Mouse (Mus musculus) heart, embryonic 16.5 days (tissue): ENCODE data around the gene Inca1. TPM values are rescaled to one million over a fixed set of nuclear protein-coding genes. Genes with fewer than 3 reads are reported as not detected.
A peak's percentile ranks its signal among the peaks of the same experiment; 100 is the strongest.

Experiments
- ATAC-seq: fragments of 200-750 bp; cut with Nextera tagmentation; replicated peaks from 2 replicates; pipeline ENCODE4 v1.8.0; 2017; ENCODE audit warnings: moderate number of reproducible peaks; ENCODE audit not compliant: insufficient read depth, low FRiP score; ENCODE audit errors: extremely low read depth
- H3K27ac ChIP-seq: fragments of 300-500 bp; sonication (generic); 2 replicates; pipeline ENCODE4 v1.5.1; 2014; ENCODE audit warnings: mild to moderate bottlenecking, low read length, control low read depth, moderate library complexity
- H3K27me3 ChIP-seq: fragments of 300-500 bp; sonication (generic); 2 replicates; pipeline ENCODE4 v1.6.1; 2014; ENCODE audit warnings: low read length, mixed read lengths; ENCODE audit not compliant: control insufficient read depth, insufficient read depth
- H3K36me3 ChIP-seq: fragments of 300-500 bp; sonication (generic); 2 replicates; pipeline ENCODE4 v1.6.1; 2014; ENCODE audit not compliant: control insufficient read depth, insufficient read depth
- H3K4me1 ChIP-seq: fragments of 300-500 bp; sonication (generic); 2 replicates; pipeline ENCODE4 v1.6.1; 2014; ENCODE audit warnings: low read length, mixed read lengths; ENCODE audit not compliant: control insufficient read depth, insufficient read depth
- H3K4me2 ChIP-seq: fragments of 300-500 bp; sonication (generic); 2 replicates; pipeline ENCODE4 v1.6.1; 2014; ENCODE audit warnings: low read depth, mild to moderate bottlenecking, control low read depth, low read length
- H3K4me3 ChIP-seq: fragments of 300-500 bp; sonication (generic); 2 replicates; pipeline ENCODE4 v1.5.1; 2014; ENCODE audit warnings: mild to moderate bottlenecking, control low read depth, low read length
- H3K9ac ChIP-seq: fragments of 300-500 bp; sonication (generic); 2 replicates; pipeline ENCODE4 v1.6.1; 2014; ENCODE audit warnings: low read length, control low read depth
- H3K9me3 ChIP-seq: fragments of 300-500 bp; sonication (generic); replicated peaks from 2 replicates; pipeline ENCODE4 v1.6.1; 2016; ENCODE audit warnings: low read length; ENCODE audit not compliant: control insufficient read depth
- WGBS: fragments of 180-500 bp; shearing (Covaris S2); extraction: QIAGEN DNeasy Blood & Tissue Kit; methylation state at CpG from one replicate; pipeline ENCODE4 v1.1.7; 2014; 5-methylcytosine and 5-hydroxymethylcytosine counted together
- polyA plus RNA-seq: library from polyadenylated mRNA; unstranded; fragments of >200 nt; fragmentation: Nextera tagmentation; extraction: Ambion mirVana; gene quantifications from 2 replicates; pipeline ENCODE4 v1.2.1, GENCODE M21; 2015

Inca1 gene
- polyA plus RNA-seq, 1 experiment from 2014 or later, result 1.2 TPM

DNA sequence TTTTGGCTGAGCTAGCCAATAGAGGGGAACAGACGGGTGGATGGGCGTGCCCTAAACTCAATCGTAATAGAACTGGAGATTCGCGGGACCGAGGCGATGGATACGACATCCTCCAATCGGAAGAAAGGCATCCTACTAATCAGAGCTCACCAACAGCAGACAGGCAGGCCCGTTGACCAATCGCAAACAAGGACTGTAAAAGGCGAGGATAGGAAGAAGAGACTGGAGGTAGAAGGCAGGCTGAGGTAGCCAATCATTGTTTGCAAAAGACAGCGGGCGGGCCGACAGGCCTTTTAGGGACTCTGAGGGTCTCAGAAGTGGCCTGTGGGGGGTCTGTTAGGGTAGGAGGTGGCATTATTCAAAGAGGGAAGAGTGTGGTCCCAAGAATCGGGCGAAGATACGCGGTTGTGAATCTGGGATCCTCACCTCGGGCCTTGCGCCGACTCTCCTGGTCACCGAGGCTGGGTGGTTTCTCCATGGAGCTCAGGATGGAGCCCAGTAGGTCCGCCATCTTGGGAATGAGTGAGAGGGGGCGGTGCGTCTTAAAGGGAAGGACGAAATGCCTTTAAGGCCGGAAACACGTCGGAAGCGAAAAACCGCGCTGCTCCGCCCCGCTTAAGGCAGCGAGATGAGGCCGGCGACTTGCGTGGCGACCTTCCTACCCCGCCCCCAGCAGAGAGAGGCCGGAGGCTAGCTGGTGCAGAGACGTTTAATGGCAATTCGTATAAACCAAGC is 31.0 kb downstream of the Inca1 start, which contains the start of gene Spag7:
TSS of gene Spag7 (minus strand) at position 646 of the 735 bp plus-strand sequence.
- H3K9ac ChIP-seq, result peak within 1 kb of the TSS; percentile 86
- WGBS, result under 1% methylated on average over 44 of the region's 44 CpGs
- peak within 1 kb of the TSS; percentile 91 for H3K4me2 ChIP-seq
- H3K9me3 ChIP-seq, result no peaks in the 10 kb centered on the region
- peak; percentile 95 for ATAC-seq
- no peaks in the 10 kb centered on the region for H3K27me3 ChIP-seq
- peak within 1 kb of the TSS; percentile 68 for H3K4me3 ChIP-seq
- H3K36me3 ChIP-seq, result peaks cover 24% of the 10 kb centered on the region
- peaks cover 13% of the 10 kb centered on the region for H3K4me1 ChIP-seq
- H3K27ac ChIP-seq, result peak within 1 kb of the TSS; percentile 97

GRCm38 (mm10) chr11:70668335-70668770 is 31.6 kb downstream of the Inca1 start:
- no peaks in the 10 kb centered on the region for H3K27me3 ChIP-seq
- no peaks in the 10 kb centered on the region for H3K9me3 ChIP-seq
- WGBS, result 2% methylated on average over 15 of the region's 15 CpGs
- H3K4me3 ChIP-seq, result peak overlapping the region; percentile 68
- peaks cover 25% of the 10 kb centered on the region for H3K36me3 ChIP-seq
- peak overlapping the region; percentile 91 for H3K4me2 ChIP-seq
- H3K4me1 ChIP-seq, result peaks cover 13% of the 10 kb centered on the region
- H3K27ac ChIP-seq, result peak overlapping the region; percentile 89
- H3K9ac ChIP-seq, result peak overlapping the region; percentile 78
- ATAC-seq, result peak; percentile 18

- peak overlapping the region; percentile 89 for H3K27ac ChIP-seq
- H3K36me3 ChIP-seq, result peaks cover 32% of the 10 kb centered on the region
- no peaks in the 10 kb centered on the region for H3K9me3 ChIP-seq
- H3K27me3 ChIP-seq, result no peaks in the 10 kb centered on the region
- peak overlapping the region; percentile 91 for H3K4me2 ChIP-seq
- peak overlapping the region; percentile 68 for H3K4me3 ChIP-seq
- 63% methylated on average over 14 of the region's 14 CpGs for WGBS
- H3K4me1 ChIP-seq, result peaks cover 18% of the 10 kb centered on the region
- H3K9ac ChIP-seq, result peak overlapping the region; percentile 78
- ATAC-seq, result no peak
Observed at GRCm38 (mm10) chr11:70667271-70668150, 32.4 kb downstream of the Inca1 start.

GRCm38 (mm10) chr11:70666687-70667086 is 33.3 kb downstream of the Inca1 start:
- H3K4me2 ChIP-seq, result no peak overlapping the region
- H3K4me3 ChIP-seq, result no peak overlapping the region
- H3K9ac ChIP-seq, result no peak overlapping the region
- 96% methylated on average over 8 of the region's 8 CpGs for WGBS
- ATAC-seq, result no peak
- H3K9me3 ChIP-seq, result no peaks in the 10 kb centered on the region
- H3K27ac ChIP-seq, result no peak overlapping the region
- H3K4me1 ChIP-seq, result peaks cover 18% of the 10 kb centered on the region
- peaks cover 36% of the 10 kb centered on the region for H3K36me3 ChIP-seq
- no peaks in the 10 kb centered on the region for H3K27me3 ChIP-seq

DNA sequence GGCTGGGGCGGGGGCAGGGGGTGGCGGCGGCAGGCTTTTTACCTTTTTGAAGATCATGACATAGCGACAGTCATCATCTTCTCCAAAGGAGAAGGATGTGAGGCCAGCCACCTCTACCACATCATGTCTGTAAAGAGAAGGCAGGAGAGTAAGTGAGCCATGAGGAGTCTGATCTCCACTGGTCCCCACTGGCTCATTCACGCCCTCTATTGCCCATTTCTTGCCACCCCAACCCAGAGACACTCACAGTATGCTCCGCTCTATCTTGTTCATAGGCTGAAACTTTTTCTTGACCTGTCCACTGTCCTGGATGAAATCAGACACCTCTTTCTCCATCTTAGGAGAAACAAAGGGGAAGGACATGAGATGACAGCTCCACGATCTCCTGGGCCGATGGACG is 35.2 kb downstream of the Inca1 start:
- H3K27ac ChIP-seq, result no peak overlapping the region

GRCm38 (mm10) chr11:70663957-70664356 is 36.0 kb downstream of the Inca1 start:
- no peak for ATAC-seq
- H3K36me3 ChIP-seq, result peaks cover 42% of the 10 kb centered on the region
- no peak overlapping the region for H3K4me2 ChIP-seq
- H3K9ac ChIP-seq, result no peak overlapping the region
- H3K4me1 ChIP-seq, result peaks cover 24% of the 10 kb centered on the region
- WGBS, result 82% methylated on average over 6 of the region's 6 CpGs
- peak overlapping the region; percentile 30 for H3K27ac ChIP-seq
- no peaks in the 10 kb centered on the region for H3K27me3 ChIP-seq
- no peak overlapping the region for H3K4me3 ChIP-seq
- H3K9me3 ChIP-seq, result no peaks in the 10 kb centered on the region

More for the DNA sequence above, 35.2 kb downstream of the Inca1 start:
- no peaks in the 10 kb centered on the region for H3K27me3 ChIP-seq
- no peak overlapping the region for H3K9ac ChIP-seq
- H3K4me1 ChIP-seq, result peaks cover 18% of the 10 kb centered on the region
- WGBS, result 91% methylated on average over 9 of the region's 9 CpGs
- no peaks in the 10 kb centered on the region for H3K9me3 ChIP-seq
- no peak overlapping the region for H3K4me3 ChIP-seq
- H3K36me3 ChIP-seq, result peaks cover 39% of the 10 kb centered on the region
- ATAC-seq, result no peak
- H3K4me2 ChIP-seq, result no peak overlapping the region

GRCm38 (mm10) chr11:70663101-70663500 is 36.9 kb downstream of the Inca1 start:
- peaks cover 42% of the 10 kb centered on the region for H3K36me3 ChIP-seq
- ATAC-seq, result no peak
- H3K27ac ChIP-seq, result peak overlapping the region; percentile 33
- H3K9me3 ChIP-seq, result no peaks in the 10 kb centered on the region
- 68% methylated on average over 8 of the region's 8 CpGs for WGBS
- no peak overlapping the region for H3K4me2 ChIP-seq
- H3K4me3 ChIP-seq, result no peak overlapping the region
- no peak overlapping the region for H3K9ac ChIP-seq
- H3K4me1 ChIP-seq, result peaks cover 30% of the 10 kb centered on the region
- H3K27me3 ChIP-seq, result no peaks in the 10 kb centered on the region

GRCm38 (mm10) chr11:70660571-70660970 is 39.4 kb downstream of the Inca1 start:
- no peaks in the 10 kb centered on the region for H3K9me3 ChIP-seq
- H3K36me3 ChIP-seq, result peaks cover 34% of the 10 kb centered on the region
- H3K27me3 ChIP-seq, result no peaks in the 10 kb centered on the region
- no peak overlapping the region for H3K4me2 ChIP-seq
- no peak overlapping the region for H3K27ac ChIP-seq
- 87% methylated on average over 8 of the region's 8 CpGs for WGBS
- H3K4me3 ChIP-seq, result no peak overlapping the region
- no peak for ATAC-seq
- peaks cover 24% of the 10 kb centered on the region for H3K4me1 ChIP-seq
- H3K9ac ChIP-seq, result no peak overlapping the region

- Histone ChIP-seq H3K4me1 (peaks cover 24% of the 10 kb centered on the region), H3K9ac (peak overlapping the region; percentile 78), H3K4me2 (peak overlapping the region; percentile 92), H3K9me3 (no peaks in the 10 kb centered on the region), H3K27me3 (no peaks in the 10 kb centered on the region), H3K27ac (peak overlapping the region; percentile 96; the same call in 1 of the 2 replicates), H3K4me3 (peak overlapping the region; percentile 74), H3K36me3 (peaks cover 22% of the 10 kb centered on the region)
- ATAC-seq, result no peak
- WGBS, result 62% methylated on average over 8 of the region's 8 CpGs
Observed at GRCm38 (mm10) chr11:70658942-70659341, 41.0 kb downstream of the Inca1 start.
